Mouse (Mus musculus) liver, embryonic 14.5 days (tissue): Measurements from ENCODE around the gene Tnnc1. TPM values are rescaled to one million over a fixed set of nuclear protein-coding genes. Genes with fewer than 3 reads are reported as not detected.

Source experiments
- ATAC-seq: fragments of 200-750 bp; cut with Nextera tagmentation; 2 replicates; pipeline ENCODE4 v1.8.0; 2017; ENCODE audit warnings: moderate number of reproducible peaks, mild to moderate bottlenecking, moderate library complexity; ENCODE audit not compliant: insufficient read depth
- DNase-seq, 3 experiments: peaks; one replicate each; pipeline ENCODE4 v3.0.0-alpha.2; 2012 to 2013; ENCODE audit warnings: low read depth in 3 of 3, low spot score in 3 of 3
- H3K27ac ChIP-seq: fragments of 300-500 bp; sonication (generic); 2 replicates; pipeline ENCODE4 v1.5.1; 2014; ENCODE audit warnings: moderate library complexity, mild to moderate bottlenecking, control low read depth, inconsistent platforms
- H3K27me3 ChIP-seq: fragments of 300-500 bp; sonication (generic); 2 replicates; pipeline ENCODE4 v1.6.1; 2014; ENCODE audit warnings: mild to moderate bottlenecking, low read length, moderate library complexity; ENCODE audit not compliant: control insufficient read depth, insufficient read depth
- H3K36me3 ChIP-seq: fragments of 300-500 bp; sonication (generic); replicated peaks from 2 replicates; pipeline ENCODE4 v1.6.1; 2014; ENCODE audit warnings: low read depth; ENCODE audit not compliant: control insufficient read depth, insufficient read depth
- H3K4me1 ChIP-seq, 2 experiments: fragments of 200-500 bp in 1 of 2; fragments of 300-500 bp in 1 of 2; sonication (generic) in 1 of 2; replicated peaks; 2 replicates each; pipeline ENCODE4 v1.6.1; 2012 to 2014; ENCODE audit warnings: antibody characterized with exemption in 1 of 2, inconsistent platforms in 1 of 2, low read length in 1 of 2; ENCODE audit not compliant: control insufficient read depth in 2 of 2, insufficient read depth in 2 of 2
- H3K4me2 ChIP-seq: fragments of 300-500 bp; sonication (generic); 2 replicates; pipeline ENCODE4 v1.6.1; 2014; ENCODE audit warnings: low read depth, mild to moderate bottlenecking, control low read depth, moderate library complexity
- H3K4me3 ChIP-seq, 2 experiments: fragments of 200-500 bp in 1 of 2; fragments of 300-500 bp in 1 of 2; sonication (generic) in 1 of 2; 2 replicates each; pipeline ENCODE4 v1.5.1; 2012 to 2014; ENCODE audit warnings: low read depth in 2 of 2, low read length in 2 of 2, mild to moderate bottlenecking in 2 of 2, control low read depth in 1 of 2, inconsistent platforms in 1 of 2, moderate library complexity in 1 of 2; ENCODE audit not compliant: insufficient read depth in 1 of 2
- H3K9ac ChIP-seq: fragments of 300-500 bp; sonication (generic); replicated peaks from 2 replicates; pipeline ENCODE4 v1.6.1; 2014; ENCODE audit warnings: mild to moderate bottlenecking, control low read depth, moderate library complexity
- H3K9me3 ChIP-seq: fragments of 300-500 bp; sonication (generic); 2 replicates; pipeline ENCODE4 v1.6.1; 2016; ENCODE audit warnings: low read length, mixed read lengths; ENCODE audit not compliant: control insufficient read depth
- CTCF ChIP-seq: IDR thresholded peaks from 2 replicates; pipeline ENCODE4 v1.5.1; 2016; ENCODE audit warnings: antibody characterized with exemption, low read depth, control low read depth
- EP300 ChIP-seq: IDR thresholded peaks from 2 replicates; pipeline ENCODE4 v1.6.1; 2016; ENCODE audit warnings: antibody characterized with exemption, low read depth
- WGBS: fragments of 180-500 bp; shearing (Covaris S2); extraction: QIAGEN DNeasy Blood & Tissue Kit; methylation state at CpG from one replicate; pipeline ENCODE4 v1.1.7; 2014; ENCODE audit not compliant: insufficient replicate concordance; 5-methylcytosine and 5-hydroxymethylcytosine counted together
- polyA plus RNA-seq, 2 experiments: library from polyadenylated mRNA; depleted of rRNA in 1 of 2; stranded (reverse) in 1 of 2; unstranded in 1 of 2; fragments of >200 nt; fragmentation: Nextera tagmentation in 1 of 2; extraction: Ambion mirVana in 1 of 2; gene quantifications; 2 replicates each; pipeline versions ENCODE4 v1.2.1 to v1.2.3; 2012 to 2014

The Tnnc1 gene
- polyA plus RNA-seq, 2 experiments: 22.2 to 41.2 TPM

DNA sequence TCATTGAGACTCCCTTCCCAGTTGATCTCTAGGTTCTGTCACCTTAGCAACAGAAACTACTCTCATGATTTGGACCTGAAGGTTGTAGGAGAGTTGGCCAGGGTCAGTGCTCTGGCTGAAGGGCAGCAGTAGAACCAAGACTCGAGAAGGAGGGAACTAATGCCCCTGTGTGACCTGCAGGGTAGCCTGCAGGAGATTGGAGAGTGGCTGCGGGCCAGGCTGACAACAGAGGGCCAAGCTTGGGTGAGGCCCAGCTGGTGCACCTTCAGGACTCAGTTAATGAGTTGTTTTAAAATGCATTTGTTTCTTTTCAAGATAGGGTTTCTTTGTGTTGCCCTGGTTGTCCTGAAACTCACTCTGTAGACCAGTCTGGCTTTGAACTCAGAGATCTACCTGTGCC is 43.1 kb upstream of the Tnnc1 start:
- no peak for TF ChIP-seq CTCF
- Histone ChIP-seq H3K9ac (no peak overlapping the region), H3K27ac (no peak overlapping the region), H3K4me2 (no peak overlapping the region), H3K9me3 (no peaks in the 10 kb centered on the region), H3K4me3 (no peak overlapping the region), H3K36me3 (no peaks in the 10 kb centered on the region), H3K4me1 (peaks cover 8% of the 10 kb centered on the region in 2 experiments), H3K27me3 (no peaks in the 10 kb centered on the region)
- DNase-seq (no peak), ATAC-seq (no peak)
- 46% methylated on average over 2 of the region's 2 CpGs for WGBS

DNA sequence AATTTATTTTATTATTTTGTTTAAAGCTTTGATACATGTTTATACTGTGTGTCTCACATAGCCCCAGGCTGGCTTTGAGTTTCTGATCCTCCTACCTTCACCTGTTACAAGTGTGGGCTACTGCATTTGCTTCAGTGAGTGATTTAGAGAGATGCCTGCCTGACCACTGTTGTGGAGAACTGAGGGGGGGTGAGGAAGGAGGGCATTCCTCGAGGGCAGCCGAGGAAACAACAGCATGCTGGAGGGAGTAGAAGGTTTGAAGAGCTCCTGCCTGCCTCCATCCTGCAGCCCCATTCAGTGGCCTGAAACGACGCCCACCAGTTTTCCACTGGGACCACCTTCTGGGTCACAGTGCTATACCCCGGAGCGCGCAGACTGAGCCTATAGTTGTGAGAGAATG is 42.7 kb upstream of the Tnnc1 start:
- no peak overlapping the region for H3K4me3 ChIP-seq
- no peaks in the 10 kb centered on the region for H3K27me3 ChIP-seq
- H3K27ac ChIP-seq: no peak overlapping the region
- no peaks in the 10 kb centered on the region for H3K9me3 ChIP-seq
- DNase-seq: no peak
- 25% methylated on average over 7 of the region's 7 CpGs for WGBS
- peaks cover 8% of the 10 kb centered on the region in 2 experiments for H3K4me1 ChIP-seq
- no peak for ATAC-seq
- H3K4me2 ChIP-seq: no peak overlapping the region
- no peak overlapping the region for H3K9ac ChIP-seq
- no peaks in the 10 kb centered on the region for H3K36me3 ChIP-seq
- TF ChIP-seq EP300 (no peak), CTCF (no peak)

DNA sequence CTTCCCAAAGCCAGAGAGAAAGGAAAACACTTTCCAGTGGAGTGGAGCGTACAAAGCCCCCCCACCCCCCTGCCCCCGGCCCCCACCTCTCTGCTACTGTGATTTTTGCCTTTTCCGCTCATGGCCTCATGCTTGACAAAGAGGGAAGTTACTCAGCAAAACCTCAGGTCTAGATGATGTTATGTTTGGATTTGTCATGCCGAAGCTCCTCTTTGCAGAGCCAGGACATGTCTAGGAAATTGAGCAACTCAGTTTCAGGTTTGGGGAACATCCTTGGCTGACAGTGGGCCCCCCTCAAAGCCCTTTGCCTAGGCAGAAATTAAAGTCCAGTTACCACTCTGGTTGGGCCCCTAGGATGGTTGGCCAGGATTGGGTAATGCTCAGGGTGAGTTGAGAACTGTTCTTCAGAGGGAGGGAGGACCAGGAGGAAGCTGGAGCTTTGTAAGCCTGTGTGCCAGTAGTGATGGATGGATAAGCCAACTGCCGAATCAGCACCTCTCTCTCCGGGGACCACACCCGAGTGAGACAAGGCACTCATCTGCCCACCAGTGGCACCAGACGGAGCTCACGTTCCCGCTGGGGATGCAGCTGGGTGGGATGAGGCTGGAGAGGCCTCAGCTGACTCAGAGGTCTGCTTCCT is 42.0 kb upstream of the Tnnc1 start:
- Histone ChIP-seq H3K4me1 (peaks cover 8% of the 10 kb centered on the region in 2 experiments), H3K36me3 (peaks cover 4% of the 10 kb centered on the region), H3K9me3 (no peaks in the 10 kb centered on the region), H3K4me3 (no peak overlapping the region), H3K4me2 (no peak overlapping the region; the same call in 1 of the 2 replicates), H3K27me3 (no peaks in the 10 kb centered on the region), H3K27ac (no peak overlapping the region), H3K9ac (no peak overlapping the region)
- TF ChIP-seq EP300 (no peak), CTCF (no peak)
- WGBS: 10% methylated on average over 10 of the region's 10 CpGs
- DNase-seq (peak in 1 of 3 experiments; percentile 45), ATAC-seq (no peak)

GRCm38 (mm10) chr14:31166827-31167226 is 41.3 kb upstream of the Tnnc1 start:
- DNase-seq: no peak
- Histone ChIP-seq H3K36me3 (peaks cover 11% of the 10 kb centered on the region), H3K27me3 (no peaks in the 10 kb centered on the region), H3K9ac (no peak overlapping the region), H3K4me2 (no peak overlapping the region), H3K4me1 (peaks cover 8% of the 10 kb centered on the region in 2 experiments), H3K4me3 (peak overlapping the region; percentile 11 to 20; a peak in 3 of 4 replicates), H3K27ac (no peak overlapping the region), H3K9me3 (no peaks in the 10 kb centered on the region)
- no peak for ATAC-seq
- 37% methylated on average over 9 of the region's 9 CpGs for WGBS
- TF ChIP-seq CTCF (no peak), EP300 (no peak)

GRCm38 (mm10) chr14:31168425-31168824 is 39.7 kb upstream of the Tnnc1 start, which contains the start of gene Stab1:
TSS of gene Stab1 (minus strand) at chr14:31168641.
- peak within 1 kb of the TSS; percentile 18 to 20 for H3K4me3 ChIP-seq
- no peaks in the 10 kb centered on the region for H3K9me3 ChIP-seq
- 7% methylated on average over 10 of the region's 10 CpGs for WGBS
- TF ChIP-seq EP300 (no peak), CTCF (no peak)
- no peak within 1 kb of the TSS for H3K27ac ChIP-seq
- ATAC-seq: no peak
- H3K36me3 ChIP-seq: peaks cover 26% of the 10 kb centered on the region
- DNase-seq: no peak
- no peak within 1 kb of the TSS for H3K9ac ChIP-seq
- H3K27me3 ChIP-seq: no peaks in the 10 kb centered on the region
- H3K4me2 ChIP-seq: no peak within 1 kb of the TSS
- H3K4me1 ChIP-seq: peaks cover 8% of the 10 kb centered on the region in 2 experiments
